Mouse (Mus musculus) MEL (cell line): ENCODE results near the gene Sept3. TPM values are rescaled to one million over a fixed set of nuclear protein-coding genes. Genes with fewer than 3 reads are reported as not detected.

Experiments
- DNase-seq: peaks from one replicate; pipeline ENCODE4 v3.0.0; 2011; ENCODE audit warnings: low read depth, low spot score
- H3K27ac ChIP-seq: 2 replicates; pipeline ENCODE4 v1.5.1; 2012; ENCODE audit warnings: low read depth, mild to moderate bottlenecking, control low read depth, low read length, moderate library complexity; ENCODE audit not compliant: control insufficient read depth
- H3K27me3 ChIP-seq, 2 experiments: fragments of 150-350 bp in 1 of 2; sonication (generic) in 1 of 2; 2 replicates each; pipeline ENCODE4 v1.6.1; 2012; ENCODE audit warnings: low read length in 2 of 2, mild to moderate bottlenecking in 2 of 2, improper control_type of control experiment in 1 of 2, moderate library complexity in 1 of 2; ENCODE audit not compliant: insufficient read depth in 2 of 2, control insufficient read depth in 1 of 2
- H3K36me3 ChIP-seq, 2 experiments: 2 replicates each; pipeline ENCODE4 v1.6.1; 2012 to 2014; ENCODE audit warnings: low read length in 2 of 2, improper control_type of control experiment in 1 of 2, inconsistent platforms in 1 of 2, mild to moderate bottlenecking in 1 of 2; ENCODE audit not compliant: insufficient read depth in 2 of 2, control insufficient read depth in 1 of 2
- H3K4me1 ChIP-seq, 2 experiments: fragments of 150-350 bp in 1 of 2; sonication (generic) in 1 of 2; 2 replicates each; pipeline ENCODE4 v1.6.1; 2012; ENCODE audit warnings: low read length in 2 of 2, improper control_type of control experiment in 1 of 2, mild to moderate bottlenecking in 1 of 2; ENCODE audit not compliant: insufficient read depth in 2 of 2, control insufficient read depth in 1 of 2
- H3K4me3 ChIP-seq, 2 experiments: fragments of 150-350 bp in 1 of 2; sonication (generic) in 1 of 2; 2 replicates each; pipeline ENCODE4 v1.5.1; 2012; ENCODE audit warnings: low read depth in 2 of 2, low read length in 2 of 2, mild to moderate bottlenecking in 2 of 2, moderate library complexity in 2 of 2, control low read depth in 1 of 2, improper control_type of control experiment in 1 of 2; ENCODE audit not compliant: control insufficient read depth in 1 of 2, insufficient read depth in 1 of 2
- H3K79me2 ChIP-seq: 2 replicates; pipeline ENCODE4 v1.6.1; 2012; ENCODE audit warnings: mild to moderate bottlenecking, low read length, moderate library complexity; ENCODE audit not compliant: control insufficient read depth, poor library complexity, insufficient read depth
- H3K9ac ChIP-seq: 2 replicates; pipeline ENCODE4 v1.6.1; 2012; ENCODE audit warnings: low read depth, mild to moderate bottlenecking, control low read depth, low read length, moderate library complexity; ENCODE audit not compliant: control insufficient read depth, poor library complexity, severe bottlenecking
- H3K9me3 ChIP-seq: fragments of 150-350 bp; sonication (generic); replicated peaks from 2 replicates; pipeline ENCODE4 v1.6.1; 2012; ENCODE audit warnings: mild to moderate bottlenecking, low read length, improper control_type of control experiment, moderate library complexity; ENCODE audit not compliant: insufficient read depth
- BHLHE40 ChIP-seq: IDR thresholded peaks from 2 replicates; pipeline ENCODE4 v1.6.1; 2012; ENCODE audit warnings: low read depth, mild to moderate bottlenecking, inconsistent platforms, low read length, improper control_type of control experiment, borderline replicate concordance
- CTCF ChIP-seq, 3 experiments: IDR thresholded peaks in 2 of 3; conservative IDR thresholded peaks in 1 of 3; 2 replicates each; pipeline ENCODE4 v1.5.1; 2011 to 2012; ENCODE audit warnings: low read length in 3 of 3, low read depth in 2 of 3, mild to moderate bottlenecking in 2 of 3, improper control_type of control experiment in 1 of 3, inconsistent platforms in 1 of 3, mixed read lengths in 1 of 3, moderate library complexity in 1 of 3; ENCODE audit not compliant: control insufficient read depth in 1 of 3, insufficient read depth in 1 of 3, poor library complexity in 1 of 3, severe bottlenecking in 1 of 3
- EP300 ChIP-seq, 2 experiments: IDR thresholded peaks; 2 replicates each; pipeline ENCODE4 v1.6.1; 2011; ENCODE audit warnings: improper control_type of control experiment in 2 of 2, low read length in 2 of 2, low read depth in 1 of 2, mild to moderate bottlenecking in 1 of 2
- HCFC1 ChIP-seq: IDR thresholded peaks from 2 replicates; pipeline ENCODE4 v1.6.1; 2012; ENCODE audit warnings: low read depth, mild to moderate bottlenecking, inconsistent platforms, low read length, improper control_type of control experiment, moderate library complexity
- JUND ChIP-seq: IDR thresholded peaks from 2 replicates; pipeline ENCODE4 v1.6.1; 2011; ENCODE audit warnings: low read depth, mild to moderate bottlenecking, improper control_type of control experiment, low read length
- KAT2A ChIP-seq: conservative IDR thresholded peaks from 2 replicates; pipeline ENCODE4 v1.6.1; 2012; ENCODE audit warnings: low read depth, low read length, improper control_type of control experiment, inconsistent platforms
- MAFK ChIP-seq: IDR thresholded peaks from 2 replicates; pipeline ENCODE4 v1.6.1; 2011; ENCODE audit warnings: low read depth, mild to moderate bottlenecking, low read length, improper control_type of control experiment, borderline replicate concordance
- MAZ ChIP-seq: IDR thresholded peaks from 2 replicates; pipeline ENCODE4 v1.6.1; 2012; ENCODE audit warnings: low read depth, mild to moderate bottlenecking, inconsistent platforms, low read length, improper control_type of control experiment
- MEF2A ChIP-seq: IDR thresholded peaks from 2 replicates; pipeline ENCODE4 v1.6.1; 2014; ENCODE audit warnings: low read depth, mild to moderate bottlenecking, inconsistent platforms, low read length, improper control_type of control experiment; ENCODE audit not compliant: poor library complexity, insufficient replicate concordance, severe bottlenecking; ENCODE audit errors: extremely low read depth
- MXI1 ChIP-seq: IDR thresholded peaks from 2 replicates; pipeline ENCODE4 v1.6.1; 2011; ENCODE audit warnings: mild to moderate bottlenecking, low read depth, low read length, improper control_type of control experiment
- NELFE ChIP-seq: IDR thresholded peaks from 2 replicates; pipeline ENCODE4 v1.6.1; 2011; ENCODE audit warnings: low read depth, low read length, improper control_type of control experiment
- POLR2A ChIP-seq, 2 experiments: IDR thresholded peaks; 2 replicates each; pipeline ENCODE4 v1.6.1; 2011 to 2012; ENCODE audit warnings: low read length in 2 of 2, mild to moderate bottlenecking in 2 of 2, control low read depth in 1 of 2, improper control_type of control experiment in 1 of 2, low read depth in 1 of 2, moderate library complexity in 1 of 2; ENCODE audit not compliant: control insufficient read depth in 1 of 2, insufficient read depth in 1 of 2, poor library complexity in 1 of 2
- POLR2AphosphoS5 ChIP-seq: IDR thresholded peaks from 2 replicates; pipeline ENCODE4 v1.6.1; 2012; ENCODE audit warnings: low read depth, borderline replicate concordance, mild to moderate bottlenecking, inconsistent platforms, low read length, moderate library complexity, mixed read lengths
- RAD21 ChIP-seq: IDR thresholded peaks from 2 replicates; pipeline ENCODE4 v1.6.1; 2011; ENCODE audit warnings: mild to moderate bottlenecking, low read depth, low read length, improper control_type of control experiment
- SIN3A ChIP-seq: IDR thresholded peaks from 2 replicates; pipeline ENCODE4 v1.6.1; 2012; ENCODE audit warnings: low read length, improper control_type of control experiment, inconsistent platforms
- TCF12 ChIP-seq: IDR thresholded peaks from 2 replicates; pipeline ENCODE4 v1.6.1; 2014; ENCODE audit warnings: low read depth, mild to moderate bottlenecking, inconsistent platforms, low read length, improper control_type of control experiment, moderate library complexity
- USF1 ChIP-seq: IDR thresholded peaks from 2 replicates; pipeline ENCODE4 v1.6.1; 2014; ENCODE audit warnings: low read depth, mild to moderate bottlenecking, inconsistent platforms, low read length, improper control_type of control experiment, moderate library complexity
- ZC3H11A ChIP-seq: IDR thresholded peaks from 2 replicates; pipeline ENCODE4 v1.6.1; 2012; ENCODE audit warnings: low read depth, mild to moderate bottlenecking, inconsistent platforms, low read length, improper control_type of control experiment
- ZNF384 ChIP-seq: IDR thresholded peaks from 2 replicates; pipeline ENCODE4 v1.6.1; 2012; ENCODE audit warnings: low read depth, mild to moderate bottlenecking, inconsistent platforms, low read length, improper control_type of control experiment
- polyA plus RNA-seq, 2 experiments: library from polyadenylated mRNA; stranded (reverse) in 1 of 2; unstranded in 1 of 2; fragments of >175 nt in 1 of 2; fragments of >200 nt in 1 of 2; gene quantifications; 2 replicates each; pipeline versions ENCODE4 v1.2.1 to v1.2.4; 2012; ENCODE audit warnings: low replicate concordance in 2 of 2, low read depth in 1 of 2; ENCODE audit not compliant: insufficient read length in 2 of 2, insufficient read depth in 1 of 2, missing spikeins in 1 of 2
- total RNA-seq: library from RNA; depleted of rRNA; stranded (reverse); fragments of 300-350 nt; gene quantifications from 2 replicates; pipeline ENCODE4 v1.2.3, GENCODE M21; 2012

The Sept3 gene
- total and polyA plus RNA-seq, 3 experiments = not detected

DNA sequence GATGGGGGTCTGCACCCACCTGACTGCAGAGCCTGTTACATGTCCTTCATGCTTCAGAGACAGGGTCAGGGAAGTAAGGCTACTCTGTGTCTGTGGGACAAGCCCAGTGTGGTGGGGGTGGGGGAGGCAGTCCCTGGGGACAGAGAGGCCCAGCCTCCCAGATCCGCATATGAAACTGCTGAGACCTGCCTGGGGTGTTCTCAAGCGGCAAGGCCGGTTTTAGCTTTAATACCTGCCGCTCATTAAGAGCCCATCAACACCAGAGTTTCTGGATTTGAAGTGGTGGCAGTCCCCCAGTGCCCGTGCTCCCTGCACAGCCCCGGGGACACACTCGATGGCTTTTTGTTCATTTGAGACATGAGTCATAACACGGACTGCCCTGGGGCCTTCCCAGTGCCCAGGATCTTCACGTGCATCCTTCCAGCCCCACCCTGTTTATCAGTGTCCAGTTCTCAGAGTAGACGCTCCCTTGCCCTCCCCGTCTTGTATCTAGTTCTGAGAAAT is 45.1 kb upstream of the Sept3 start:
- no peaks in the 10 kb centered on the region for H3K79me2 ChIP-seq
- H3K9me3 ChIP-seq = no peaks in the 10 kb centered on the region
- TF ChIP-seq BHLHE40 (0 out of 2 replicates have a peak, but pooled peaks have one; percentile 31), MAFK (no peak)
- no peak overlapping the region for H3K4me3 ChIP-seq
- H3K27ac ChIP-seq = no peak overlapping the region
- DNase-seq = no peak
- no peak overlapping the region for H3K9ac ChIP-seq
- peaks cover 0 to 27% of the 10 kb centered on the region in 2 experiments; a peak in 3 of 4 replicates for H3K4me1 ChIP-seq
- H3K27me3 ChIP-seq = no peaks in the 10 kb centered on the region
- peaks cover 0 to 7% of the 10 kb centered on the region in 2 experiments; a peak in 2 of 4 replicates for H3K36me3 ChIP-seq

DNA sequence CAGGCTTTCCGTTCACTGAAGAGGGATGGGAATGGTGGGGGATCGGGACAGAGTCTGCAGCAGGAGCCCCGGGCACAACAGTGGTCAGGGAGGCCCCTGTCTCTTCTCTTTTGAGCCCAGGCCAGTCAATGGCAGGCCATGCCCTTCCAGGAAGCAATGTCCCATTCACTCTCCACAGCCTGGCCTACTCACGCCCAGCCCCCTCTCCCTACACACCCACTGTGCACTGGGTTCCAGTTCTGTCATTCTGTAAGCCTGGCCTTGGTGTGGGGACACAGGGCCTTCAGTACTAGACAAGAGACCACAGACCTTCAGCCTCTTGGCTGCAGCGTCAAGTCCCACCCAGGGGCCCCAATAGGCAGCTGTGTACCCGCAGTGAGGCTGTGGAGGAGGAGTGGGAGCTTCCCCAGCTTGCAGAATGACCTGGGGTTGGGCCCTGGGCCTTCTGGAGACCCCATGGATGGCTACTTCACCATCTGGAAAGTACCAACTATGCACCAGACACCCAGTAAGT is 44.5 kb upstream of the Sept3 start:
- TF ChIP-seq CTCF (IDR thresholded peaks at IDR 0.05 in 2 of 3, conservative IDR thresholded peaks at IDR 0.05 in 1 of 3; ENCODE audit: control insufficient read depth in 1 of 3, insufficient read depth in 1 of 3, low read depth in 2 of 3, low read length in 3 of 3, poor library complexity in 1 of 3, severe bottlenecking in 1 of 3) (no peak), NELFE (no peak), POLR2AphosphoS5 (no peak), USF1 (no peak), SIN3A (no peak), HCFC1 (no peak), MAZ (no peak), ZNF384 (no peak), POLR2A (IDR thresholded peaks at IDR 0.05; ENCODE audit: control insufficient read depth in 1 of 2, insufficient read depth in 1 of 2, low read depth in 1 of 2, low read length in 2 of 2, poor library complexity in 1 of 2) (no peak), RAD21 (no peak), EP300 (IDR thresholded peaks at IDR 0.05; ENCODE audit: low read depth in 1 of 2, low read length in 2 of 2) (no peak), KAT2A (no peak), ZC3H11A (no peak), MAFK (no peak), MXI1 (no peak), MEF2A (no peak), TCF12 (no peak), JUND (no peak)
- Histone ChIP-seq H3K36me3 (peaks cover 0 to 7% of the 10 kb centered on the region in 2 experiments; a peak in 2 of 4 replicates), H3K4me1 (peaks cover 0 to 23% of the 10 kb centered on the region in 2 experiments; a peak in 3 of 4 replicates), H3K4me3 (no peak overlapping the region), H3K79me2 (no peaks in the 10 kb centered on the region), H3K9me3 (no peaks in the 10 kb centered on the region), H3K27ac (no peak overlapping the region), H3K9ac (no peak overlapping the region), H3K27me3 (no peaks in the 10 kb centered on the region)
- DNase-seq = no peak
